Comparison of ENCODE assay signal across 18 mouse cellular contexts in the genomic region with DNA sequence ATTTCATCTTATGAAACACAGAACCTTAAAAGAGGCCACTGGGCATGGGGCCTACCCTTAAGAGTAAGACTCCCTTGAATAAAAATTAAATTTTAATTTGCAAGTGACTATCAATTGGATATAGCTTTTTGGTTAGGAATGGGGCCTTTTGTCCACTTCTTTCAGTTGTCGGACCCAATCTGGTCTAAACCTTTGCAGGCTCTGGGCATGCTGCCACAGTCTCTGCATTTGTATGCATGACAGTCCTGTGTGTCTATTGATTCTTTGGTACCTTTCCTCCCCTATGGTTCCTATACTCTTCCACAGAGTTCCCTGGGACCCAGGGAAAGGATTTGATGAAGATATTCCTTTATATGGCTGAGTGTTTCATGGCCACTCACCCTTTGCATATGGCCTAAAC.
"Had no signal": no experiment of that assay in that cellular context is flagged by ENCODE, and none has a peak within 500 bp of the region (broad histone marks: within the 10 kb centered on the region; RNA-seq: fewer than 3 reads in every experiment).

No protein-coding gene starts in this region.

- H3K9ac ChIP-seq: limb, embryonic 13.5 days; liver, embryonic 12.5 days; liver, embryonic 15.5 days; lung, embryonic 15.5 days had no signal

- H3K4me2 ChIP-seq: limb, embryonic 13.5 days; liver, embryonic 12.5 days; liver, embryonic 15.5 days; lung, embryonic 15.5 days; midbrain, embryonic 11.5 days had no signal

- DNase-seq: kidney, adult 2 months; kidney, postnatal 10 days; kidney, postnatal 36 days; layer of hippocampus, postnatal 36 days; liver; lung, adult 18-20 months; lung, postnatal 10 days; lung, postnatal 36 days; thymus, adult 18-20 months; thymus, postnatal 36 days had no signal

- H3K4me3 ChIP-seq: limb, embryonic 10.5 days; limb, embryonic 13.5 days; liver, embryonic 12.5 days; liver, embryonic 15.5 days; lung, embryonic 15.5 days; megakaryocyte, embryonic 14.5 days had no signal

- H3K27me3 ChIP-seq: limb, embryonic 13.5 days; liver, embryonic 12.5 days; liver, embryonic 15.5 days; lung, embryonic 15.5 days; megakaryocyte, embryonic 14.5 days had no signal

- H3K27ac ChIP-seq: limb, embryonic 10.5 days; limb, embryonic 13.5 days; liver, embryonic 12.5 days; liver, embryonic 15.5 days; lung, embryonic 15.5 days had no signal

- H3K4me1 ChIP-seq: limb, embryonic 10.5 days; limb, embryonic 13.5 days; liver, embryonic 12.5 days; liver, embryonic 15.5 days; lung, embryonic 15.5 days; megakaryocyte, embryonic 14.5 days had no signal

- H3K9me3 ChIP-seq: limb, embryonic 10.5 days; limb, embryonic 13.5 days; liver, embryonic 12.5 days; liver, embryonic 15.5 days; lung, embryonic 15.5 days had no signal

- H3K36me3 ChIP-seq: limb, embryonic 10.5 days; limb, embryonic 13.5 days; liver, embryonic 12.5 days; liver, embryonic 15.5 days; lung, embryonic 15.5 days had no signal

- ATAC-seq: liver, embryonic 12.5 days; midbrain, embryonic 16.5 days had no signal
